Mouse (Mus musculus) layer of hippocampus, postnatal 14 days (tissue): ENCODE measurements at regions not wholly inside any gene's neighbourhood (a gene's known extent, or its start where the extent isn't known, plus 50 kb on each side); places are given as distances from the start of the nearest gene placed in this dataset.

Experiments used
- DNase-seq, 2 experiments: peaks; one replicate each; pipeline ENCODE4 v3.0.0; 2021 to 2022; ENCODE audit warnings: low spot score in 2 of 2, mixed read lengths in 1 of 2
- microRNA-seq, 2 experiments: library from miRNA; unstranded; fragments of <30 nt; microRNA quantifications; one replicate each; pipeline ENCODE4 v1.2.0; 2021

- DNase-seq, result no peak
Measured at GRCm38 (mm10) chr2:139356280-139357010, 137.3 kb upstream of the Sptlc3 start.

GRCm38 (mm10) chr2:139362245-139362847 is 131.4 kb upstream of the Sptlc3 start:
- DNase-seq, result no peak

GRCm38 (mm10) chr2:139370070-139370469 is 123.6 kb upstream of the Sptlc3 start:
- peak in 1 of 2 experiments; percentile 53 for DNase-seq

GRCm38 (mm10) chr2:139380285-139380684 is 113.4 kb upstream of the Sptlc3 start:
- DNase-seq, result no peak

GRCm38 (mm10) chr2:139381628-139382027 is 112.1 kb upstream of the Sptlc3 start:
- peak; percentile 75 to 86 for DNase-seq

GRCm38 (mm10) chr2:139413559-139413958 is 80.2 kb upstream of the Sptlc3 start:
- no peak for DNase-seq

- no peak for DNase-seq
Measured at GRCm38 (mm10) chr2:139417506-139417905, 76.2 kb upstream of the Sptlc3 start.

- no peak for DNase-seq
Measured at GRCm38 (mm10) chr2:139422678-139423077, 71.0 kb upstream of the Sptlc3 start.

- peak in 1 of 2 experiments; percentile 48 for DNase-seq
Measured at GRCm38 (mm10) chr2:139423413-139423812, 70.3 kb upstream of the Sptlc3 start.

Small RNA genes in the stretch of these regions (microRNA-seq; reads per million reads assigned to microRNA genes)
- gene Mir1952, result 0 reads per million in 2 experiments
